Mouse (Mus musculus): ENCODE results near the gene Stard13.

Stard13 gene

GRCm38 (mm10) chr5:151228367-151229005 lies 5.2 kb downstream of the Stard13 start:
- no peak for DNase-seq (ENCODE audit: low read depth, low spot score)

- no peak for DNase-seq (ENCODE audit: low read depth, low spot score)
Observed at GRCm38 (mm10) chr5:151223696-151224366, 9.8 kb downstream of the Stard13 start.

DNA sequence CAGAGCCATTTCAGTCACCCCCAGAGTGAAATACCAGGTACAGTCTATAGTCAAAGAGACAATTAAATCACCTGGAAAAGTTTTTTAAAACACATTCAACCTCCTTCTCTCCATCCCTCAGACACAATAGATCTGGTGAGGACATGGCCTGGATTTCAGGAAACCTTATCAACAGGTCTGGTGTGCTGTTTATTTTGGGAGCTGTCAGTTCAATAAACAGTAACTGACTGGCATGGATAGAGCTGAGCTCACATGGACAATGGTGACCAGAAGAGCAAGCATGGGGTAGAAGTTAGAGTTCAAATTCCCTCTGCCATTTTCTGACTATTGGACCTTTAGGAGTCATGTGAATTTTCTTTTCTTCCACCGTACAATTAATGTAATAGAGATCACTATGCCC lies 10.8 kb downstream of the Stard13 start:
- DNase-seq (ENCODE audit: low read depth, low spot score), result no peak

GRCm38 (mm10) chr5:151218689-151219115 lies 14.9 kb downstream of the Stard13 start:
- no peak for DNase-seq (ENCODE audit: low read depth, low spot score)

- no peak for DNase-seq (ENCODE audit: low read depth, low spot score)
Observed at GRCm38 (mm10) chr5:151213097-151213496, 20.5 kb downstream of the Stard13 start.

DNA sequence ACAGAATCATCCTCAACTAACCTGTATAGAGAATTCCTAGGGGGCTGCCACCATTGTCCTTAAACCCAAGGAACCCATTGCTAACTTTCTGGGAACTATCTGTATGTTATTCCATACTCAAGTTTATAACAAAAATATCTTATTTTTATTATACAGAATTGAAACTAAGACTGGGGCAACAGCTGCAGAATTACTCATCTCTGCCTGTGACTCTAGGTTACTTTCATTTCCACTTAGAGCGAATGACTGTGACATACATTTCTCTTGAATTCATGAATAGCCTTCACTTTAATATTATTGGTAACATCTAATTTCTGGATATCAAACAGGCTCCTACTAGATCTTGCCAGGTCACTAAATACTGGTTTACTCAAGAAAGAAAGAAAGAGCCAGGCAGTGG lies 22.8 kb downstream of the Stard13 start:
- DNase-seq (ENCODE audit: low read depth, low spot score), result no peak

DNA sequence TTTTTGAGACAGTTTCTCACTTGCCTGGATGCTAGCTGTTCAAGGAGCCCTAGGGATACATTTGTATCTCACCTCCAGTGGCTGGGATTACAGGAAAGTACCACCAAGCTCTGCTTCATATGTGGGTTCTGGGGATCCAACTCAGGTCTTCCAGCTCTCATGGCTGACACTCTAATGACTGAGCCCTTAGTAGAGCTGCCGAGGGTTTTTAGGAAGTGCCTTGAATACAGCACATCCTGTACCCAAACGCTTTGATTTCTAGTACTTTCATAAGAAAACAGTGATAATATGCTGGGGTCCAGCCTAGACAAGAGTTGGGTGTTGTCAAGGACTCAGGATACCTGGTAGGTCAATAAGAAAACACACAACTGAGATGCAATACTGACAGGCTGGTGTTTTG lies 23.6 kb downstream of the Stard13 start:
- no peak for DNase-seq (ENCODE audit: low read depth, low spot score)

DNA sequence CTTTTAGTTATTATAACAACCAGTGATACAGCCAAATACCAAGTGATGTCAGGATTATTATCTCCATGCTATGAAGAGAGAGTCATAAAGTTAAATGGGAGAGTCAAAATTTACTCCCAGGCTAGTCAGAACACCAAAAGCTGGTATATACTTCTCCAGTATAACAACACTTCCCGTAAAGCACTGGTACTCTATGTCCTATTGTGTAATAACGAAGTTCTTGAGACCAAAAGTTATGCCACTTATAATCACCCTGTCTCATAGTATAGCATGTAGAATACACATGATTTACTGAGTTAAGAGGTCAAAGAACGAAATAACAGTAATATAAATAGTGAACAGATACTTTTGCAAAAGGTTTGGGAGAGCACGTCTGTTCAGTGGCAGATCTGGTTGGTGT lies 28.6 kb downstream of the Stard13 start:
- no peak for DNase-seq (ENCODE audit: low read depth, low spot score)

DNA sequence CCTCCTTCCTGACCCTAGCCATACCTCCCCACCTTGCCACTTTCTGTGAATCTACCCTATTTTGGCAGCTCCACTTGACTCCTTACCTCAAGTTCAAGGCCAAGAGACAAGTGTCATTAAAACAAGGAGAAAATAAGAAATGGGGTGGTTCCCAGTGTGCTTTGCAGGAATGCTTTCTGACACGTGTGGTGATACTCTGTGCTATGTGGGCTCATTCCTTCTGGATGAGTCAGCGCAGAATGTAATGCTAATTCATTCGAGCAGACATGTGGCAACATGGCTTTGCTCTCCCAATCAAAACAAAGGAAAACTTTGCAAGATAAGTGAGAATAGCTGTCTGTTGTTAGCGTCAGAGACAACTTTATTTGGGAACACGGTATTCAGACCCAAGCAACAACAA lies 30.7 kb downstream of the Stard13 start:
- DNase-seq (ENCODE audit: low read depth, low spot score), result no peak

DNA sequence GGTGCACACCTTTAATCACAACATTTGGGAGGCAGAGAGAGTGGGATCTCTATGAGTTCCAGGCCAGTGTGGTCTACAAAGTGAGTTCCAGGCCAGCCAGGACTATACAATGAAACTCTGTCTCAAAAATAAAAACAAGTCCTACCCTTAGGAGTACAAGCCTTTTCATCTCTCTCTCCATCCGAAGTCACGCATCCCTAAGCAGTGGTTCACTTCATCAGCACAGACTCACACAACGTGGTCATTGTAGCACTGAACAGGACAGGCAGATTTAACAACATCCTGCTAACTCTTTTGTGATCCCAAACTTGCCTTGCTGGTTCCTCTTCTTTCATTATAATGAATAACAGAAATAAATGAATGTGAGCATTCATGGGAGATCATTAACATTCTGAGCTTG lies 32.4 kb downstream of the Stard13 start:
- no peak for DNase-seq (ENCODE audit: low read depth, low spot score)

DNA sequence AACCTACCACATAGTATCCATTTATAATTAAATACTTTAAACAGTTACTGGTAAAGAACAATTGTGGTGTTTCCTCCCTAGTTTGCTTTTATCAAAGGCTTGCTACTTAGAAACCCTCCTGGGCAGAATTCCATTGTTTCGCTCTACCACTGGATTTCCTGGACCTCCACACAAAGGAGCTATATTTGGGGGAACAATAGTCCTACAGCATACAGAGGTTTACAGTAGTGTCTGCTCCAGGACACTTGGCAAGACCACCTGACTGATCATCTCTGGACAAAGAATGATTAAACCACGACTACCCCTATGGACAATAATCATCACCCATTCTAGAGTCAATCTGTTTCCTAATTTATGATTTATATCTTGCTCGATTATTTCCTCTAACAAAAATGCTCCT lies 34.4 kb downstream of the Stard13 start:
- DNase-seq (ENCODE audit: low read depth, low spot score), result no peak

- DNase-seq (ENCODE audit: low read depth, low spot score), result no peak
Observed at GRCm38 (mm10) chr5:151196603-151197272, 36.9 kb downstream of the Stard13 start.

- no peak for DNase-seq (ENCODE audit: low read depth, low spot score)
Observed at GRCm38 (mm10) chr5:151193885-151194520, 39.6 kb downstream of the Stard13 start.

DNA sequence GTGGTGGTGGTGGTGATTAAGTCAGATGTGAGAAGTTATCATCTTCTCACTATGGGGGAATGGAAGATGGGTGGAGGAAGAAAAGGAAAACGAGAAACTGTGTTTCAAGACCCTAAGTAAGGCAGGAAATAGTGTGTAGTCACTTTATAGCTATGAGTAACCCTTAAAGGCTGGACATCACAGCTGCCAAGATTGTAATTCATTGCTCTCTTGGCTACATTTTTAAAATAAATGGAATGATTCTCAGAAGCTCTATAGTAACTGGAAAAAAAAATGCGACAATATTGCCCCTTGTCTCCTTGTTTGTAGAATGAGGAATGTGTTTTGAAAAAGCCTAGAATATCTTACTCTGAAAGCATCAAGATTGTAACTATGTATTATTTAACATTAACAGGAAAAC lies 41.4 kb downstream of the Stard13 start:
- DNase-seq (ENCODE audit: low read depth, low spot score), result no peak

- DNase-seq (ENCODE audit: low read depth, low spot score), result no peak
Observed at GRCm38 (mm10) chr5:151190764-151191163, 42.9 kb downstream of the Stard13 start.

DNA sequence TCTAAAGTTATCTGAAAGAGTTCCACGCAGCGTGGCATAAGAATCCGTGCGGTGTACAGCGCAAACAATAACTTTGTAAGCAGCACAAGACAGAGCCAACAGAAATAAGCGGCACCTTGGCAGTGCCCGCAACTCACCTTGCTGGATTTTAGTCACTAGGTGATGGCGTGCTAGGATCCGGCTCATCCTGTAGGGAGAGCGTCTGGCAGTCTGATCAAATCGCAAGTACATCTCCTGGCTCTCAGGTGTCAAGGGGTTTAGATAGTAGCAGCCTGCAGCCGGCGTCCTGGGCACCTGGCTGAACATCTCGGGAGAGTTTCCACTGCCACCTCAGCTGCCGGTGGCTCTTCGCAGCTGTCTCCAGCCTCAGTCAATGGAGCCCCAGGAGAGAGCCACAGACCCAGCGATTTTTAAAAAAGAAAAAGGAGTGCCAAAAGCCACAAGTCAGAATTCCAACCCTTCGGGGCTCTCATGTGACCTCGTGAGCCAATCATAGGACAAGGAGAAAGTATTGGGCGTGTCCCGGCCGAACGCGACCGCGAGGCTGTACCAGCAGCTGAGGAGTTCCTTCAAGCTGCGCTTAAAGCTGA lies 43.8 kb downstream of the Stard13 start:
- DNase-seq (ENCODE audit: low read depth, low spot score), result no peak

DNA sequence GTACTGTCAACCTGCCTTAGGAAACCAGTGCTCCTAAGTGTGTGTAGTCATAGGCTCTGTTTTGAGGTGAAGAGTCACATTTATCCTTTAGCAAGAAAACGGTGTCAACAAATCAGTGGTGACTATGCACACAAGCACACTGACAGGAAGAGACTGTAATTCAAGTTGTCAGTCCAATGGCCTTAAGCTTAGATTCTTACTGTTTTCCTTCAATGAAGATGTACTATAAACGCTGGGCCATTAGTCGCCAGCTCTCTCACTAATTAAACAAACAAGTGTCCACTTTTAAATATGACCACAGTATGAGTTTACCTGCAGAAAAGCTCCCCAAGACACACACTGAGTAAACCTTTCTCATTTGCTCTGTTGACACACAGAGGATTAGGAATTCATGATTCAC lies 44.3 kb downstream of the Stard13 start:
- DNase-seq (ENCODE audit: low read depth, low spot score), result no peak

GRCm38 (mm10) chr5:151188659-151189058 lies 45.0 kb downstream of the Stard13 start:
- no peak for DNase-seq (ENCODE audit: low read depth, low spot score)

DNA sequence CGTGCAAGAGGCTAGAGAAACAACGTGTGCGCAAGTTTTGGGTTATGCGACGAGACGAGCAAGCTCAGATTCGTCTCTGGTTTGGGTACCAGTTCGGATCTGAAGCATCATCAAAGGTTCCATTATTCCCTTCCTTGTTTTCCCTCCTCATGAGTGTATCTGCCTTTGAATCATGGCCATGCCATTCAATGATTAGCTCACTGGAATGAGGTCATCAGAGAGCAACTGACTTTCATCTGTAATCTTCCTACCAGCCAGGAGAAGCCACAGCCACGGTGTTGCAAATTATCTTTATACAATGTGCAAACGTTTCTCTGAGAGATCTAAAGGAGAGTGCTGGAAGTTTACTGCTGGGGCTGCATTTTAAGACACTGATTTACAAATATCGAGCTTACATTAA lies 46.3 kb downstream of the Stard13 start:
- no peak for DNase-seq (ENCODE audit: low read depth, low spot score)

GRCm38 (mm10) chr5:151185286-151185856 lies 48.3 kb downstream of the Stard13 start:
- no peak for DNase-seq (ENCODE audit: low read depth, low spot score)

DNA sequence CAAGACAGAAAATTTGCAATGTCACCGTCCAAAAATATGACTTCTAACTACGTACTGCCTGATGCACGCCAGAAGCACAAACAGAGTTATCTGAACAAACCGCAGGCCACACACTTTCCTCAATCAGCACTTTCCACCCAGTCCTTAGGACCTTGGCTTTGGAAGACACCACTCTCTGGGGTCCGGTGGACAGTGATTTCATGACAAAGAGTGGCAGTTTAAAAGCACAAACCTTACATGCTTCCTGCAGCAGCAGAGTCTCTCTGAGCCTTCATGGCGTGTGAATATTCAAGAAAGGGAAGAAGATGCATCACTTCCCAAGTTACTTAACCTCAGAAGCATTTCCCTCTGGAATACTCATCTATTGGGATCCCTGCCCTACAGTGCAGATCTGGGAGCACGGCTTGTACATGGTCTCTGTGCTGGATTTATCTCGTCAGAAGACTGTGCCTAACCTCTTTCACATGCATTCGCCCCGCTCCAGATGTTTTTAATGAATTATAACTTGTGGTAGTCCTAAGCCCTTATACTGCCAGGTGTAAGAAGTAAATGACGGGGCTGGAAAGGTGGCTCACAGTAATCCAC lies 49.9 kb downstream of the Stard13 start:
- DNase-seq (ENCODE audit: low read depth, low spot score), result no peak
